Mouse (Mus musculus) thymus, adult 2 months (tissue): ENCODE measurements around the gene Oxt. TPM values are rescaled to one million over a fixed set of nuclear protein-coding genes. Genes with fewer than 3 reads are reported as not detected.
"Not testable (repeated sequence)": the region's sequence is repeated elsewhere in the genome, so short reads cannot be mapped to it uniquely, and the experiment has no call there.

Experiments
- DNase-seq: peaks from one replicate; pipeline ENCODE4 v3.0.0; 2021
- H3K27ac ChIP-seq: fragments of 200-500 bp; 2 replicates; pipeline ENCODE4 v1.5.1; 2012; ENCODE audit warnings: low read length, control low read depth; ENCODE audit not compliant: control insufficient read depth, insufficient read depth
- H3K27me3 ChIP-seq: fragments of 200-500 bp; 2 replicates; pipeline ENCODE4 v1.6.1; 2012; ENCODE audit warnings: mild to moderate bottlenecking, low read length, moderate library complexity, mixed read lengths; ENCODE audit not compliant: control insufficient read depth, insufficient read depth
- H3K36me3 ChIP-seq: fragments of 200-500 bp; 2 replicates; pipeline ENCODE4 v1.6.1; 2012; ENCODE audit warnings: mild to moderate bottlenecking, low read length, moderate library complexity; ENCODE audit not compliant: control insufficient read depth, insufficient read depth
- H3K4me1 ChIP-seq: fragments of 200-500 bp; replicated peaks from 2 replicates; pipeline ENCODE4 v1.6.1; 2012; ENCODE audit warnings: low read length; ENCODE audit not compliant: control insufficient read depth, insufficient read depth
- H3K4me3 ChIP-seq: fragments of 200-500 bp; 2 replicates; pipeline ENCODE4 v1.5.1; 2012; ENCODE audit warnings: mild to moderate bottlenecking, low read length, control low read depth, moderate library complexity; ENCODE audit not compliant: control insufficient read depth, insufficient read depth
- CTCF ChIP-seq: fragments of 200-500 bp; IDR thresholded peaks from 2 replicates; pipeline ENCODE4 v1.5.1; 2012; ENCODE audit warnings: mild to moderate bottlenecking, control low read depth, low read length, moderate library complexity, borderline replicate concordance; ENCODE audit not compliant: control insufficient read depth, poor library complexity, insufficient read depth; ENCODE audit errors: extremely low read depth
- POLR2A ChIP-seq: fragments of 200-500 bp; IDR thresholded peaks from 2 replicates; pipeline ENCODE4 v1.6.1; 2012; ENCODE audit warnings: mild to moderate bottlenecking, low read length, control low read depth, moderate library complexity; ENCODE audit not compliant: control insufficient read depth, poor library complexity, insufficient read depth; ENCODE audit errors: extremely low read depth
- WGBS: fragments of 180-500 bp; shearing (Covaris S2); methylation state at CpG from one replicate; pipeline ENCODE4 v1.1.7; 2018; 5-methylcytosine and 5-hydroxymethylcytosine counted together
- polyA plus RNA-seq: library from polyadenylated mRNA; depleted of rRNA; stranded (reverse); fragments of >200 nt; gene quantifications from 2 replicates; pipeline ENCODE4 v1.2.3, GENCODE M21; 2012

Oxt gene
- polyA plus RNA-seq, 1 experiment: 3.9 TPM

- peak within 1 kb of the TSS; percentile 1 for H3K27ac ChIP-seq
These were observed 12.5 kb upstream of the Oxt start, which contains the start of gene Mrps26 for GRCm38 (mm10) chr2:130563212-130564055. Gene Mrps26 (plus strand): TSS chr2:130563742.

GRCm38 (mm10) chr2:130564063-130564462 is 11.9 kb upstream of the Oxt start:
- 2% methylated on average over 23 of the region's 23 CpGs for WGBS
- no peak for DNase-seq
- Histone ChIP-seq H3K36me3 (peaks cover 4% of the 10 kb centered on the region; the same call in 1 of the 2 replicates), H3K4me1 (peaks cover 13% of the 10 kb centered on the region), H3K4me3 (peak overlapping the region; percentile 84), H3K27me3 (no peaks in the 10 kb centered on the region), H3K27ac (no peak overlapping the region)
- no peak for TF ChIP-seq POLR2A
- TF ChIP-seq CTCF: no peak

More at GRCm38 (mm10) chr2:130563212-130564055, 12.5 kb upstream of the Oxt start, which contains the start of gene Mrps26:
- WGBS: under 1% methylated on average over 61 of the region's 61 CpGs
- Histone ChIP-seq H3K27me3 (no peaks in the 10 kb centered on the region), H3K36me3 (peaks cover 4% of the 10 kb centered on the region; the same call in 1 of the 2 replicates), H3K4me3 (peak within 1 kb of the TSS; percentile 84), H3K4me1 (peaks cover 13% of the 10 kb centered on the region)
- TF ChIP-seq CTCF: peak; percentile 64; the same call in 1 of the 2 replicates
- TF ChIP-seq POLR2A: peak; percentile 62
- DNase-seq: peak; percentile 93

GRCm38 (mm10) chr2:130564983-130565382 is 11.0 kb upstream of the Oxt start:
- H3K4me3 ChIP-seq: no peak overlapping the region; the same call in 1 of the 2 replicates
- 96% methylated on average over 8 of the region's 8 CpGs for WGBS
- peaks cover 13% of the 10 kb centered on the region for H3K4me1 ChIP-seq
- no peaks in the 10 kb centered on the region for H3K27me3 ChIP-seq
- no peak for TF ChIP-seq POLR2A
- no peak for TF ChIP-seq CTCF
- no peak overlapping the region for H3K27ac ChIP-seq
- H3K36me3 ChIP-seq: peaks cover 4% of the 10 kb centered on the region; the same call in 1 of the 2 replicates
- no peak for DNase-seq

GRCm38 (mm10) chr2:130568921-130569320 is 7.1 kb upstream of the Oxt start:
- WGBS: 88% methylated on average over 4 of the region's 4 CpGs
- H3K4me3 ChIP-seq: no peak overlapping the region
- H3K36me3 ChIP-seq: peaks cover 4% of the 10 kb centered on the region; the same call in 1 of the 2 replicates
- no peak for DNase-seq
- TF ChIP-seq POLR2A (no peak), CTCF (no peak)
- no peak overlapping the region for H3K27ac ChIP-seq
- H3K4me1 ChIP-seq: peaks cover 6% of the 10 kb centered on the region
- H3K27me3 ChIP-seq: no peaks in the 10 kb centered on the region

GRCm38 (mm10) chr2:130569926-130570325 is 6.0 kb upstream of the Oxt start:
- Histone ChIP-seq H3K27ac (no peak overlapping the region), H3K27me3 (no peaks in the 10 kb centered on the region), H3K36me3 (peaks cover 4% of the 10 kb centered on the region; the same call in 1 of the 2 replicates), H3K4me1 (no peaks in the 10 kb centered on the region), H3K4me3 (no peak overlapping the region)
- no peak for DNase-seq
- TF ChIP-seq CTCF: no peak
- no peak for TF ChIP-seq POLR2A

GRCm38 (mm10) chr2:130574960-130575359 is 1.0 kb upstream of the Oxt start:
- Histone ChIP-seq H3K4me3 (no peak overlapping the region), H3K4me1 (peaks cover 4% of the 10 kb centered on the region; the same call in 1 of the 2 replicates), H3K27ac (no peak overlapping the region), H3K36me3 (no peaks in the 10 kb centered on the region), H3K27me3 (peaks cover 16% of the 10 kb centered on the region; the same call in 1 of the 2 replicates)
- 93% methylated on average over 5 of the region's 5 CpGs for WGBS
- TF ChIP-seq POLR2A (no peak), CTCF (no peak)
- DNase-seq: no peak

- H3K36me3 ChIP-seq, H3K4me1 ChIP-seq, H3K4me3 ChIP-seq, DNase-seq, H3K27ac ChIP-seq: not testable (repeated sequence)
- 8% methylated on average over 32 of the region's 32 CpGs for WGBS
- H3K27me3 ChIP-seq: peaks cover 20% of the 10 kb centered on the region; the same call in 1 of the 2 replicates
These were observed 591 bp downstream of the Oxt start for GRCm38 (mm10) chr2:130576564-130576963.
